Mouse (Mus musculus) left cerebral cortex, postnatal 14 days (tissue): ENCODE data around the gene Dppa1. TPM values are rescaled to one million over a fixed set of nuclear protein-coding genes. Genes with fewer than 3 reads are reported as not detected.
A peak's percentile ranks its signal among the peaks of the same experiment; 100 is the strongest.
"Not testable (repeated sequence)": the region's sequence is repeated elsewhere in the genome, so short reads cannot be mapped to it uniquely, and the experiment has no call there.

ENCODE experiments used
- DNase-seq, 2 experiments: peaks; one replicate each; pipeline ENCODE4 v3.0.0; 2021 to 2022; ENCODE audit warnings: low spot score in 2 of 2, mixed read lengths in 1 of 2
- intact Hi-C: fragments of 180-260 bp; cut with DNase I; formaldehyde crosslinking; loops from one replicate; pipeline ENCODE4 v1.15.1; 2025
- long read RNA-seq, 2 experiments: library from polyadenylated mRNA; stranded (forward); transcript quantifications; one replicate each; pipeline ENCODE4 v2.0.0; 2021
- total RNA-seq, 2 experiments: library from RNA; stranded (reverse); gene quantifications; 2 replicates each; pipeline ENCODE4 v1.2.3; 2021

Gene Dppa1
- not detected for total RNA-seq
- long read RNA-seq, experiment 1 = 0 reads
- long read RNA-seq, experiment 2, partial matches to known transcripts = 1 of 2 reads
- long read RNA-seq, experiment 2, other reads (novel, unspliced or antisense) = 1 of 2 reads

DNA sequence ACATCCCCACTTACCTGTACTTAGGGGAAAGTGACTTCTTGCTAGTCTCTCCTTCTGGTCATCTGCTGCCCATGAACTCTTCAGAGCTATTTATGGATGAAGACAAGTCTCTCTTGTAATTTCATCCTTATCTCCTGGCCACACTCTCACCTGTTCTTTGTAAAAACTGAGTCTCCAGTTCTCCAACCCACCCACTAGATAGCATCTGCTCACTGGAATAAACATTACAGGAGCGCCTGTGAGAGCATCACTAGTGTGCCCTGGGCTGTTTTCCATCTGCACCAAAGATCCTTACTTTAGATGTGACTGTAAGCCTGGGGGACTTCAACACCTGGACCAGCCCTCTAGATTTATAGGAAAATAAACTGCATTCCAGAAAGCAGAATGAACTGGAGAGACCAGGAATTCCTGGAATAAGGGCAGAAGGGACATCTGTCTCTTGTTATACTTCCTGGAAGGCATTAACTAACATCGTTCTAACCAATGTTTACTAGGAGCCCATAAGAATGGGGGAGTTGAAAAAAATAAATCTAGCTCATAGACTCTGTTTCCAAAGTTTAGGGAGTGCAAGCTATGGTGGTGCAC, at the start of gene Dppa1:
TSS of gene Dppa1 (minus strand) at position 51 of the 585 bp plus-strand sequence.
- DNase-seq = no peak
- intact Hi-C loops = loop anchor here (10.0 kb wide), 1 partner anchor 85 kb away; no protein-coding TSS in a partner anchor

DNA sequence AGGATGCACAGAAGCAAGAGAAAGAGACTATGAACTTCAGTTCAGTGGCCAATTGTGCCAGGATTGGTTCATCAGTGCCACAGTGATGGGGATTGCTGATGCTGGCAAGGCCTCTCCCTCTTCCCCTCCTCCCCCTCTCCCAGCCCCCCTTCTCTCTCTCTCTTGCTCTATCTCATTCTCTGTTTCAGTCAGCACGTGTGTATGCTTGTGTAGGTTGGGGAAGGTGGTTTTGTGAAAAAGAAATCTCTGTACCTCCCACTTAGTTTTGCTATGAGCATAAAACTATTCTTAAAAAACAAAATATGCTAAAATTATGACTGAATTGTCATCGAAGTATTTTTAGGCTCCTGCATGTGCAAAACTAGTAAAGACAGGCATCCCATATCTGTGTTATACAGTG, 38.9 kb upstream of the Dppa1 start:
- no peak for DNase-seq
- intact Hi-C loops = no loop called here

GRCm38 (mm10) chr11:46667105-46667504, 38.0 kb upstream of the Dppa1 start:
- intact Hi-C loops = no loop called here
- no peak for DNase-seq

DNA sequence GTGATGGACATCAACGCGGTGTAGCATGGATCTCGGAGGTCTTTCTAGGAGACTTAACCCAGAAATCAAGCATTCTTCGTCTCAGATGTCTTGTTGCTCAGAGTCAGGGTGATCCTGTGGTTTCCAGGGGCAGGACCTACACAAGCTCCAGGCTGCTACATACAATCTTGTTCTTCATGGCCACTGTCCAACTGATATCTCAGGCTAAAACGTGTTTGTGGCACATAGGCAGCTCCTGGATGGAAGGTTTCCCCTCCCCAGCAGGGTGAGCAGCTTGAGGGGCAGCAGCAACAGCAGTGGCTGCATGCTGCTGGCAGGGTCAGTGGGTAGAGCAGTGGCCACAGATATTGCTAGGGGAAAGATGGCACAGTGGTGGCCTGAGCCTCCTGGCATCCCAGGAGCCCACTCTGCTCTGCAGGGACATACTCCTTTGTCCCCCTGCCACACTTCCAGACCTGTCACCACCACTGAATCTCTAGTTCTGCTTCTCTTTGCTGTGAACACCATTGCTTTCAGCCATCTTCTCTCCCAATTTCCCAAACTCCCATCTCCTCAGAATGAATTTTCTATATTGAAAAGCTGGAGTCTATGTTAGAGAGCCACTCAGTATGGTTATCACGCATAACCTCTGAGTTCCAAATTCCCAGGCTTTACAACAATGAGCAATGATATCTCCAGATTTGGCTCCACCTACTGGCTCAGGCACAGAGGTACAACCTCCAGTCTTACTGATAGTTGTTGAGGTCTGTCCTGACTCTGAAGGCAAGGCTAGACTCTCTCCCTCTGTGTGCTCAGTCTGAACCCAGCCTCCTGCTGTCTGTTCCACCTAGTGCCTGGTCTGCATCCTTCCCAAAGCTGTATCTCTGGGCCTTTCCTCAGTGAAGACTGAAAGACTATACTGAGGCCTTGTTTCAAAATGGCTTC, 36.8 kb upstream of the Dppa1 start:
- intact Hi-C loops = no loop called here
- peak; percentile 35 to 39 for DNase-seq

DNA sequence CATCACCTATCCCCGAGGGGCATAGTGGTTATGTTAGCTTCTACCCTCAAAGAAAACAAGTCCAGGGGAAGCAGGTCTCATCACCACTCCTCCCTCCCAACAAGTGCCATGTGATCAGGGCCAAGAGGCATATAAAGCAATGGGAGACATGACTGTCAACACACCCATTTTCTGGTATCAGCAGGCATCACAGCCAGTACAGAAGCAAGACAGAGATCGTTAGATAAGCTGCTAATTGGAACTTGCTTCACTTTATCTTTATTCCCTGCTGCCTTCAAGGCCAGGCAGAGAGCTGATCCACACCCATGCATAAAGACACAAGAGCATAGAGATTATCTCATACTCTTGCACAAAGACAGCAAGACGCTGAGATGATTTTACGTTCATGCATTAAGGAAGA, 34.2 kb upstream of the Dppa1 start:
- DNase-seq = no peak
- intact Hi-C loops = no loop called here

DNA sequence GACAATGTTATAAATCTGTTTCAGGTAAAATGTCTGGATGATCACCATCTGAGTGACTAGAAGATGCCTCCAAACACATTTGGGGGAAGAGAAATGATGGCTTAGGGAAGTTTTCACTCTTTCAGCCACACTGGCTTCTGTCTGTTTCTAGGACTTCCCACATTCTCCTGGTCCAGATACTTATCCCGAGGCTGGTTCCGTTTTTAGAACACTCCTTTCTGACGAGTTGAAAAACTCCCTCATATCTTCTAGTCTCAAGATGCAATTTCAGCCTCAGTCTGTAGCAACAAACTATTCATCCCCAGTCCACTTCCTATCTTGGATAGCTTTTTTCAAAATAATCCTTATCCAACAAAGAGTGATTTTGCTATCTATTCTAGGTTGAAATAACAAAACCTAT, 23.4 kb upstream of the Dppa1 start:
- no peak for DNase-seq
- intact Hi-C loops = no loop called here

GRCm38 (mm10) chr11:46649655-46650054, 20.6 kb upstream of the Dppa1 start:
- intact Hi-C loops = loop anchor here (1.0 kb wide), 1 partner anchor 22 kb away; no protein-coding TSS in a partner anchor

GRCm38 (mm10) chr11:46644824-46645223, 15.8 kb upstream of the Dppa1 start:
- no peak for DNase-seq
- intact Hi-C loops = no loop called here

More at GRCm38 (mm10) chr11:46649655-46650054, 20.6 kb upstream of the Dppa1 start:
- DNase-seq = not testable (repeated sequence)

GRCm38 (mm10) chr11:46636568-46636967, 7.5 kb upstream of the Dppa1 start:
- intact Hi-C loops = no loop called here
- DNase-seq = no peak

DNA sequence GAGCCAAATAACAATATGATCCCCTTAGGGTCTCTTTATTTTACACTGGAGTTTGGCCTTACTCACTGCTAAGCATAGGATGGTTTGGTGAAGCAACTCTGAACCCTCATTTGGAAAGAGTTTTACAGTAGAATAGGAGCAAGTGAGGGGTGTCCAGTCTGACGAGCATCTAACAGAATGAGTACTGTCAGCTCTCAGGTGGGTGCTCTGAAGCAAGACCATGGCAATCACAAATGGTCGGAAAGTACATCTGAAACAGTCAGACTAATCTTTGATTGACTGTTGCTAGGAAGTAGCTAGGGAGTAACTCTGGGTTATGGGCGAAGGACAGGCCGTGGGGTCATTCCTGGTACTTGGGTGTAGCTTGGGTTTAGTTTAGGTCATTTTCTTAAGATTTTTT, 6.5 kb upstream of the Dppa1 start:
- DNase-seq, intact Hi-C loops: not testable (repeated sequence)

DNA sequence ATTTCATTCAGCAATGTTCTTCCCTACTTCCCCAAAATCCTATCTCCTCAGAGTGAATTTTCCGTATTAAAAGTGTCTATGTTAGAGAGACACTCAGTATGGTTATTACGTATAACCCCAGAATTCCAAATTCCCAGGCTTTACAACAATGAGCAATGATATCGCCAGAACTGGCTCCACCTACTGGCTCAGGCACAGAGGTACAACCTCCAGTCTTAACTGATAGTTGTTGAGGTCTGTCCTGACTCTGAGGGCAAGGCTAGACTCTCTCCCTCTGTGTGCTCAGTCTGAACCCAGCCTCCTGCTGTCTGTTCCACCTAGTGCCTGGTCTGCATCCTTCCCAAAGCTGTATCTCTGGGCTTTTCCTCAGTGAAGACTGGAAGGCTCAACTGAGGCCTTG, 2.6 kb upstream of the Dppa1 start:
- peak; percentile 55 to 56 for DNase-seq
- intact Hi-C loops = loop anchor here (5.0 kb wide), 1 partner anchor 194 kb away; the partner anchor contains the start of gene Med7

DNA sequence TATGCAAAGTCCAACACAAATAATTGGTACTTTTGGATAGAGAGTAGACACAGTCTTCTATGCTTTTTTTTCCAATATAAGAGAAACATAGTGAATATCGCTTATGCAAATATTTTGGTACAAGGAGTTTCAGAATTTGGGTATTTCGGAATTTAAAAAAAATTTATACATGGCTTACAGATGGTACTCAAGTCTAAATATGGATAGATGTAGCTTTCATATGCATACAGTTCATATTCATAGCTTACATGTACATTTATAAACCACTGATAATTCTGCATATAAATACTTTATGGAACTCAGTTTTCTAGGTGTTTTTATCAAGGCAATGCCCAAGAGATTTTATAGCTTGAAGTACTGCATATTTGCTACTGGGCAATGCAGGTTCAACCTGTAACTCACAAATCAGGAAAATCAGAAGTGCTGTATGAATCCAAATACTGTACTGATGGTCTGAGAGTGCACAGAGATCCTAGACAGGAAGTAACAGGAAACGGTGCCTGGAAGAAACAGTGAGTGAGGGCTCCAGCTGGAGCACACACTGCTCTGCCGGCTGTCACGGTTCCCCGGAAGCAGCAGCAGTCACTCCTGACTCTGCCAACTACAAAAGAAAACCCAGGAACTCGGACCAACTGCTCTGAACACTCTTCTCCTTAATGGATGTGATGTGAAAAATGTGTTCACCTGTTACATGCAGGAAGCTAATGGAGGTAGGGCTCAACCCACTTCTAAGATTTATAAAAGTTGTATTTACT, 8.5 kb downstream of the Dppa1 start:
- DNase-seq = no peak
- intact Hi-C loops = loop anchor here (10.0 kb wide), 1 partner anchor 76 kb away; no protein-coding TSS in a partner anchor

DNA sequence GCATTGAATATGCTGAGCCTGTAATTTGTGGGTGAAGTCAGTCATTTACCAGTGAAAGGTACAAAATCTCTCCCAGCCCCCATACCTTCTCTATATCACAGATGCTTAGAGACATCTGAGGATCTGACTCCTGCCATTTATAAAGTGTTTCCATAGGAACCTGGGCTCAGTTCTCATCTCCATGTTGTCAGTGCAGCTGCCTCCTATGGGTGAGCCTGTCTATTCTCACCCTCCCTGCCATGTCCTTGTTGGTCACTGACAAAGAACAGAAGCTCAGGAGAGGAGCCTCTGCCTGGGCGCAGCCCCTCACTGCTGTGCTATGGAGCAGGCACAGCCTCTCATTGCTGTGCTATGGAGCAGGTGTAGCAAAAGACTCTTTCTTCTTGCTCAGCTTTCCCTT, 9.1 kb downstream of the Dppa1 start:
- intact Hi-C loops = loop anchor here (10.0 kb wide), 1 partner anchor 75 kb away; no protein-coding TSS in a partner anchor

DNA sequence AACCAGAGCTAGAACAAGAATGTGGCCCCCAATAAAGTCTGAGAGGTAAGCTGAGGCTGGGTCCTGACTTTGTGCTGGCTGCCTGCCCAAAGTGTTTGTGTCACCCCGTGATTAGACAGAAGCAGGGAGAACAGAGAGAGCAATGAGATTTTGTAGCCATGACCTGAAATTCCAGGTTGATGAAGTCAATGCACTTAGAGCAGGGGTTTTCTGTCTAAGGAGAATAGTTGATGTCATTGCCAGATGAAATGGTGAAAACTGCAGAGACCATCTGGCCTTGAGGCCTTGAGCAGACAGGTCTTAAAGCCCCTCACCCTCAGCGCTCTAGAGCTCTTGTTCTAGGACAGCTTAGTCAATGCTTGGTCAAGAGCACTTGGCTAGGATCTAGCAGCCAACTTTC, 36.6 kb downstream of the Dppa1 start:
- intact Hi-C loops = no loop called here
- DNase-seq = no peak

More for the DNA sequence above, 9.1 kb downstream of the Dppa1 start:
- DNase-seq = no peak

DNA sequence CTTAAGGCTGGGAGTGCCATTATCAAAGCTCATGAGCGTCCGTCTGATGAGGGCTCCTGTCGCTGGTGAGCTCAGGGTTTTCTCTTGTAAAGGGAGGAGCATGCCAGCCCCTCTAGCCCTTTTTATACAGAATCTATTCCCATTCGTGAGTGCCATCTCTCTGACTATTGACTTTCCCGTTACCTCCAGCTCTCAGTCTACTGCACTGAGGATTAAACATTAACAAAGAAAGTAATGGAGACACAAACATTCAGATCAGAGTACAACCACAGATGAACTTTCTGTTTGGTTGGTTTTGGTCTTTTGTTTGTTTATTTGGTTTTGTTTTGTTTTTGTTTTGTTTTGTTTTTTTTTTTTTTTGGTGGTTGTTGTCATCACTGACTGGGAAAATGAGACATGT, 46.3 kb downstream of the Dppa1 start:
- DNase-seq = no peak
- intact Hi-C loops = no loop called here

DNA sequence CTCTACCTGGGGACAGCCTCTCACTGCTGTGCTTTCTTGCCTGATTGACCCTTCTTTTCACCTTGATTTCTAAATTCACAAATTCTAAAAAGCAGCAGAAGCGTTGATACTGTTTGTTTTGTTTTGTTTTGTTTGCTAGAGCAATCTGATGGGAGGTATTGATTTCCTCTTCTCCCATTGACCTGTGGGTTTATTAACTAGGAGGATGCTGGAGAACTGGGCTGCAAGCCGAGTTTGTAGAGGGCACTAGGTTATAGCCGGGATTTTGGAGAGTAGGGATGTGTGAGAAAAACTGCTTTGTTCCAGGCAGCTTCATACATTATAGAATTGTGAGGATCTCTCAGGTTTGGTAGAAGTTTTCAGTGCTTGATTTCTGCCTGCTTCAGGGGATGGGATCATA, 48.6 kb downstream of the Dppa1 start:
- no peak for DNase-seq
- intact Hi-C loops = no loop called here

DNA sequence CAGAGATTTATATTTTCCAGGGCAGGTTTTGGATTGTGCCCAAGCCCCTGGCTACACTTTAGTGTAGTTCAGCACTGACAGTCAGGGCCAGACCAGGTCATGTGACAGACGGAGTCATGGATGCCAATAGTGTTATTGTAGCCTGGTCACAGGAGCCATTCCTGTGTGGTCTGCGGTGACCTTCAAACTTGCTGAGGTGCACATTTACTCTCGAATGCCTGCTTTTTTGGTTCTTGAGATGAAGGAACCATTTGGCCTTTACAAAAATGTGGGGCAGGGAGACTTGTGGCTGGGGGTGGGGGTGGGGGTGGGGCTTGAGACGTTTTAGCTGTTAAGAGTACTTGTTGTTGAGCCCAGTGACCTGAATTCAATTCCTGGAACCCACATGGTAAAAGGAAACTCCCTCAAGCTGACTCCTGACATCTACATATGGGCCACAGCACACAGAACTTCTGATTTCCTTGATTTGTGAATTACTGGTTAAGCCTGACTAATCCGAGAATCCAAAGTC, 50.2 kb downstream of the Dppa1 start:
- intact Hi-C loops = no loop called here
- no peak for DNase-seq

- DNase-seq = peak; percentile 6 to 26
- intact Hi-C loops = no loop called here
Measured at GRCm38 (mm10) chr11:46571327-46571726, 57.7 kb downstream of the Dppa1 start, which contains the start of gene BC053393. BC053393 (plus strand) TSS chr11:46571536.

DNA sequence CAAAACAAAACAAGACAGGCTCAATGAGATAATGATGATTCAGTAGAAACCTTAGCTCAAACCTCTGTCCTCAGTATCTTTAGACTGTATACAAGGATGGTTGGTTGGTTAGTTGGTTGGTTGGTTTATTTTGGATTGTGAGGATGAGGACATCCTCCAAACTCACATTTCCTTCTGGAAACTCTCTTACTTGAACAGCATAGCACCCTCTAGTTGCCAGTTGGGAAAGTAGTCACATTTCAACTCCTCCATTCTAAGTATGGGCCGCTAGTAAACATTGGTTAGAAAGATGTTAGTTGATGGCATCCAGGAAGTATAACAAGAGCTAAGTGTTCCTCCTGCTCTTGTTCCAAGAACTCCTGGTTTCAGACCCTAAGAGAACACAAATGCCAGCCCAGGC, 60.0 kb downstream of the Dppa1 start:
- intact Hi-C loops = no loop called here
- DNase-seq = no peak
